Mouse (Mus musculus) bone marrow, adult 2 months (tissue): ENCODE data around the gene Cd47.

Experiments used
- CTCF ChIP-seq: fragments of 200-500 bp; IDR thresholded peaks from 2 replicates; pipeline ENCODE4 v1.5.1; 2011; ENCODE audit warnings: low read length, control low read depth; ENCODE audit not compliant: control insufficient read depth, insufficient read depth
- POLR2A ChIP-seq: fragments of 200-500 bp; IDR thresholded peaks from 2 replicates; pipeline ENCODE4 v1.6.1; 2011; ENCODE audit warnings: low read depth, mild to moderate bottlenecking, control low read depth, low read length, borderline replicate concordance; ENCODE audit not compliant: control insufficient read depth

DNA sequence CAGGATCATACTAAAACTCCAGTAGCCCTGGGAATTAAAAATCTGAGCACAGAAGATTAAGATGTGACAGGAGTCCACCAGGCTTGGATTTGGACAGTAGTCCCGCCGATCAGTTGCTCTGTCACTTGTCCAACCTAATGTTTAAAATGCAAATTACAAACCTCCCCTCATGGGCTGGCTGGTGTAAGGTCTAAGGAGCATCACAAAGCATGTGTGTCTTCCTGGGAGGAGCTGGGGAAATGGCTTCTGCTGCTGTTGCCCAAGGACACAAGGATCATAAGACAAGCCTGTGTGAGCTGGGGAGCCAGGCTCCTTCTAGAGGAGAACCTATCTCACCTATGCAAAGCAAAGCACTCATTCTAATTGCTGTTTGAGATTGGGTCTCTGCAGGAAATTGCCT, 155.0 kb downstream of the Cd47 start:
- TF ChIP-seq POLR2A (no peak), CTCF (no peak)
